Mouse (Mus musculus) small intestine, adult 2 months (tissue): ENCODE measurements around the gene Cabp2. TPM values are rescaled to one million over a fixed set of nuclear protein-coding genes. Genes with fewer than 3 reads are reported as not detected.
A peak's percentile ranks its signal among the peaks of the same experiment; 100 is the strongest.
"Not testable (repeated sequence)": the region's sequence is repeated elsewhere in the genome, so short reads cannot be mapped to it uniquely, and the experiment has no call there.

Experiments used
- H3K27ac ChIP-seq: fragments of 200-500 bp; 2 replicates; pipeline ENCODE4 v1.5.1; 2012; ENCODE audit warnings: low read depth, low read length, control low read depth, inconsistent platforms; ENCODE audit not compliant: insufficient read depth
- H3K27me3 ChIP-seq: fragments of 200-500 bp; 2 replicates; pipeline ENCODE4 v1.6.1; 2012; ENCODE audit warnings: mild to moderate bottlenecking, moderate library complexity, low read length, inconsistent platforms; ENCODE audit not compliant: control insufficient read depth, insufficient read depth
- H3K36me3 ChIP-seq: fragments of 200-500 bp; 2 replicates; pipeline ENCODE4 v1.6.1; 2012; ENCODE audit warnings: mild to moderate bottlenecking, low read length, control low read depth, inconsistent platforms; ENCODE audit not compliant: control insufficient read depth, insufficient read depth
- H3K4me1 ChIP-seq: fragments of 200-500 bp; 2 replicates; pipeline ENCODE4 v1.6.1; 2012; ENCODE audit warnings: low read length, inconsistent platforms, mixed read lengths; ENCODE audit not compliant: control insufficient read depth, insufficient read depth, insufficient read length
- H3K4me3 ChIP-seq: fragments of 200-500 bp; 2 replicates; pipeline ENCODE4 v1.5.1; 2012; ENCODE audit warnings: low read depth, mild to moderate bottlenecking, control low read depth, inconsistent platforms, low read length, moderate library complexity
- CTCF ChIP-seq: fragments of 200-500 bp; IDR thresholded peaks from 2 replicates; pipeline ENCODE4 v1.5.1; 2012; ENCODE audit warnings: low read depth, mild to moderate bottlenecking, control low read depth, inconsistent platforms, low read length, moderate library complexity, mixed read lengths; ENCODE audit not compliant: insufficient replicate concordance, insufficient read length; ENCODE audit errors: extremely low read depth
- POLR2A ChIP-seq: fragments of 200-500 bp; IDR thresholded peaks from 2 replicates; pipeline ENCODE4 v1.6.1; 2012; ENCODE audit warnings: low read depth, mild to moderate bottlenecking, control low read depth, inconsistent platforms, low read length, moderate library complexity
- WGBS: fragments of 180-500 bp; shearing (Covaris S2); methylation state at CpG from one replicate; pipeline ENCODE4 v1.1.7; 2018; 5-methylcytosine and 5-hydroxymethylcytosine counted together
- polyA plus RNA-seq: library from polyadenylated mRNA; depleted of rRNA; stranded (reverse); fragments of >200 nt; gene quantifications from 2 replicates; pipeline ENCODE4 v1.2.3, GENCODE M21; 2012

Gene Cabp2
- polyA plus RNA-seq, 1 experiment: not detected

GRCm38 (mm10) chr19:4057389-4057788 is 24.0 kb upstream of the Cabp2 start:
- H3K36me3 ChIP-seq: no peaks in the 10 kb centered on the region
- 85% methylated on average over 13 of the region's 13 CpGs for WGBS
- 0 out of 2 replicates have a peak, but pooled peaks have one; percentile 22 for TF ChIP-seq POLR2A
- TF ChIP-seq CTCF: no peak

DNA sequence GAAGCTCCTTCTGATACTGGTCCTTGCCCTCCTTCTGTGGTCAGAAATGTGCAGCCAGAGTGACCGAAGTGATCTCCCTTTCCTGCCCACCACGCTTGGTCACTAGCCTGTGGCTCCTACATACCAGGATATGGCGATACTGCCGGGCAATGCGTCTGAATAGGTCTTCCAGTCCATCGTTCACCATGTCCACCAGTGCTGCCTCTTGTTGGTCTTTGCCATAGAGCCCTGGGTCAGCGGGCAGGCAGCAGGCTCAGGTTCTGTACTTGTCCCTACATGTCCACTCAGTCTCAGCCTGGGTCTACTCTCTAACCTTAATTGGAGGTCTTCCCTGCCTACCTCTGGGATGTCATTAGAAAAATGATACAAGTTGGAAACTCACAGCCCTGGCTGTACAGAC is 23.4 kb upstream of the Cabp2 start:
- no peaks in the 10 kb centered on the region for H3K36me3 ChIP-seq
- H3K4me1 ChIP-seq: peaks cover 43% of the 10 kb centered on the region
- no peaks in the 10 kb centered on the region for H3K27me3 ChIP-seq
- WGBS: 97% methylated on average over 7 of the region's 7 CpGs
- TF ChIP-seq CTCF: no peak
- TF ChIP-seq POLR2A: no peak
- no peak overlapping the region for H3K4me3 ChIP-seq
- no peak overlapping the region for H3K27ac ChIP-seq

More at GRCm38 (mm10) chr19:4057389-4057788, 24.0 kb upstream of the Cabp2 start:
- Histone ChIP-seq H3K4me3 (no peak overlapping the region), H3K27me3 (no peaks in the 10 kb centered on the region), H3K4me1 (peaks cover 43% of the 10 kb centered on the region), H3K27ac (peak overlapping the region; percentile 80; the same call in 1 of the 2 replicates)

DNA sequence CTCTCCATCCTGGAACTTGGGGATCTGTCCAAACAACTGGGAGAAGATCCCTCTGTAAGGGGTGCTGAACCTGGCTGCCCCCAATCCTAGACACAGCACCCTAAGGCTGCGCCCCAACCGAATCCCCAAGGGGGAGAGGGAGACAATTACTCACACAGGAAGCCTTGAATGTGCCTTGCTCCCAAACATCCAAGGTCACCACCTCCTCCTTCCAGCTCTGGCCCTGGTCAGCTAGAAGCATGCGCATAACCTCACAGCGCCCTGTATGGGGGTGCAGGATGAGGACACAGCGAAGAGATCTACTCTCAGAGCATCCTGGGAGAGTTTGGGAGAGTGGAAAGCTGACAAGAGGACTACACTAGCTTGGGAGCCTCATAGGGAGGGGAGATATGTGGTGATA is 22.8 kb upstream of the Cabp2 start:
- H3K27me3 ChIP-seq: no peaks in the 10 kb centered on the region
- no peaks in the 10 kb centered on the region for H3K36me3 ChIP-seq
- 90% methylated on average over 5 of the region's 5 CpGs for WGBS
- peak overlapping the region; percentile 79 for H3K27ac ChIP-seq
- peaks cover 43% of the 10 kb centered on the region for H3K4me1 ChIP-seq
- H3K4me3 ChIP-seq: no peak overlapping the region
- TF ChIP-seq CTCF (no peak), POLR2A (no peak)

GRCm38 (mm10) chr19:4059069-4059740 is 22.2 kb upstream of the Cabp2 start, which contains the start of gene Gstp3:
TSS of gene Gstp3 (minus strand) at chr19:4059569.
- no peaks in the 10 kb centered on the region for H3K27me3 ChIP-seq
- peak within 1 kb of the TSS; percentile 79 for H3K27ac ChIP-seq
- TF ChIP-seq POLR2A: peak; percentile 20; the same call in 1 of the 2 replicates
- no peak for TF ChIP-seq CTCF
- H3K36me3 ChIP-seq: no peaks in the 10 kb centered on the region
- peak within 1 kb of the TSS; percentile 34 for H3K4me3 ChIP-seq
- WGBS: 24% methylated on average over 15 of the region's 15 CpGs
- peaks cover 43% of the 10 kb centered on the region for H3K4me1 ChIP-seq

DNA sequence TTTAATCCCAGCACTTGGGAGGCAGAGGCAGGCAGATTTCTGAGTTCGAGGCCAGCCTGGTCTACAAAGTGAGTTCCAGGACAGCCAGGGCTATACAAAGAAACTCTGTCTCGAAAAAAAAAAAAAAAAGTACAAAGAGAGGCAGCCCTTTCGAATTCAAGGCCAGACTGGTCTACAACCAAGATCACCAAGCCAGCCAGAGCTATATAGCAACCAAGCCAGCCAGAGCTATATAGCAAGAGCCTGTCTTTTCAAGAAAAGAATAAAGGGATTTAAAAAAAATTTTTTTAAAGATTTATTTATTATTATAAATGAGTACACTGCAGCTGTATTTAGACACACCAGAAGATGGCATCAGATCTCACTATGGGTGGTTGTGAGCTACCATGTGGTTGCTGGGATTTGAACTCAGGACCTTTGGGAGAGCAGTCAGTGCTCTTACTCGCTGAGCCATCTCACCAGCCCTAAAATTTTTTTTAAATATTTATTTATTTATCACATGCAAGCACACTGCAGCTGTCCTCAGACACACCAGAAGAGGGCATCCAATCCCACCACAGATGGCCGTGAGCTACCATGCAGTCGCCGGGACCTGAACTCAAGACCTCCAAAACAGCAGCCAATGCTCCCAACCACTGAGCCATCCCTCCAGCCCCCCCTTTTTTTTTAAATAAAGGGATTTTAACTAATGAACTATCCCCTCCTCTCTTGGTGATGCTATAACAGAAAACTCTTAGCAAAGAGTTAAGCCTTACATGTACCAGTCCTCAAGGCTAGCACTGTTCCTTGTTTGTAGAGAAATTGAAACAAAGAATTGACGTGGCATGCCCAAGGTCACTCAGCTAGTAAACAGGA is 21.1 kb upstream of the Cabp2 start:
- 81% methylated on average over 8 of the region's 8 CpGs for WGBS

GRCm38 (mm10) chr19:4060899-4061465 is 20.4 kb upstream of the Cabp2 start:
- H3K27ac ChIP-seq: 0 out of 2 replicates have a peak overlapping the region, but pooled peaks have one; percentile 0
- 81% methylated on average over 6 of the region's 6 CpGs for WGBS
- no peak for TF ChIP-seq POLR2A
- TF ChIP-seq CTCF: no peak
- H3K4me3 ChIP-seq: no peak overlapping the region
- peaks cover 34% of the 10 kb centered on the region for H3K4me1 ChIP-seq
- no peaks in the 10 kb centered on the region for H3K36me3 ChIP-seq
- H3K27me3 ChIP-seq: no peaks in the 10 kb centered on the region

More for the DNA sequence above, 21.1 kb upstream of the Cabp2 start:
- not testable (repeated sequence) for H3K27me3 ChIP-seq, H3K4me3 ChIP-seq, H3K36me3 ChIP-seq, H3K27ac ChIP-seq
- H3K4me1 ChIP-seq: peaks cover 41% of the 10 kb centered on the region

GRCm38 (mm10) chr19:4063357-4063756 is 18.0 kb upstream of the Cabp2 start:
- 17% methylated on average over 4 of the region's 4 CpGs for WGBS
- Histone ChIP-seq H3K27ac (peak overlapping the region; percentile 46; the same call in 1 of the 2 replicates), H3K4me1 (peaks cover 16% of the 10 kb centered on the region)
- not testable (repeated sequence) for H3K27me3 ChIP-seq, H3K4me3 ChIP-seq, H3K36me3 ChIP-seq

DNA sequence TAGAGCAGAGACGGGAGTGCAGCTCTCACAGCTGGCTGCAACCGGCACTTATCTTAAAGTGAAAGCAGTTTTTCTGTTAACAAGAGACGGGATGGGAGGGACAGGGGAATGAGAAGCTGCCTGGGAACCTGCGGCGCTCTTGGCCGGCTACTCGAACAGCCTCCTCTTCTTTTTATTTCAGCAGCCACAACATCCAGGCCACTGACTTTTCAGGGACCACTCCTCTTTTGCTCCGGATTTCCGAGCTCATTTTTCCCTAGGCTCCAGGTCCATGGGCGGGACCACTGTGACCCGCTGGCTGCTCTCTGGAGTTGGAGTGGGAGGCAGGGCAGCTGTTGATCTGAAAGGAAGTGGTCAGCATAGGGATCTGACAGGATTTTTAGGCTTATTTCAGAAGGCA is 16.9 kb upstream of the Cabp2 start:
- H3K27ac ChIP-seq: peak overlapping the region; percentile 77; the same call in 1 of the 2 replicates
- peaks cover 10% of the 10 kb centered on the region for H3K4me1 ChIP-seq
- 7% methylated on average over 5 of the region's 11 CpGs for WGBS
- H3K27me3 ChIP-seq, H3K36me3 ChIP-seq, H3K4me3 ChIP-seq: not testable (repeated sequence)
